ENCODE assay signal across 20 mouse cellular contexts in genomic region chr15:98035076-98035755, GRCm38 (mm10). TPM values are rescaled to one million over a fixed set of nuclear protein-coding genes. Genes with fewer than 3 reads are reported as not detected.
DNase-seq lines count a peak whose midpoint lies in the region; ATAC-seq and TF ChIP-seq lines count a peak whose summit lies in the region.
"Had no signal": no experiment of that assay in that cellular context is flagged by ENCODE, and none has a peak within 500 bp of the region (broad histone marks: within the 10 kb centered on the region; RNA-seq: fewer than 3 reads in every experiment).

No protein-coding gene starts in this region.

- H3K27ac ChIP-seq in heart, embryonic 11.5 days (ENCODE audit: low read depth, low read length), result no peak overlapping the region
- peak overlapping the region; percentile 74; the same call in 1 of the 2 replicates for H3K27ac ChIP-seq in embryonic facial prominence, embryonic 12.5 days
- H3K27ac ChIP-seq in forebrain, postnatal 0 days (ENCODE audit: low read depth, low read length), result no peak overlapping the region
- H3K27ac ChIP-seq: heart, adult 2 months; stomach, embryonic 15.5 days had no signal

- H3K27me3 ChIP-seq in heart, embryonic 11.5 days (ENCODE audit: control insufficient read depth, insufficient read depth, low read length), result no peaks in the 10 kb centered on the region
- no peaks in the 10 kb centered on the region for H3K27me3 ChIP-seq in embryonic facial prominence, embryonic 12.5 days
- no peaks in the 10 kb centered on the region for H3K27me3 ChIP-seq in forebrain, postnatal 0 days (ENCODE audit: insufficient read depth, low read length)
- H3K27me3 ChIP-seq: stomach, embryonic 15.5 days had no signal

- H3K4me1 ChIP-seq in heart, embryonic 11.5 days (ENCODE audit: control insufficient read depth, insufficient read depth, low read length), result 0 out of 2 replicates have a peak, but pooled peaks cover 6% of the 10 kb centered on the region
- H3K4me1 ChIP-seq in embryonic facial prominence, embryonic 12.5 days, result peaks cover 27% of the 10 kb centered on the region
- no peaks in the 10 kb centered on the region for H3K4me1 ChIP-seq in forebrain, postnatal 0 days (ENCODE audit: insufficient read depth)
- H3K4me1 ChIP-seq: megakaryocyte, embryonic 14.5 days; stomach, embryonic 15.5 days had no signal

- TF ChIP-seq CTCF in forebrain, postnatal 0 days (IDR thresholded peaks at IDR 0.05; ENCODE audit: low read depth), result no peak

- no peak overlapping the region for H3K4me3 ChIP-seq in heart, embryonic 11.5 days (ENCODE audit: low read depth, low read length)
- no peak overlapping the region for H3K4me3 ChIP-seq in embryonic facial prominence, embryonic 12.5 days
- no peak overlapping the region for H3K4me3 ChIP-seq in forebrain, postnatal 0 days (ENCODE audit: low read depth, low read length)
- H3K4me3 ChIP-seq: heart, adult 2 months; megakaryocyte, embryonic 14.5 days; stomach, embryonic 15.5 days had no signal

- no peak for ATAC-seq in heart, embryonic 11.5 days (replicated peaks; ENCODE audit: insufficient number of reproducible peaks, low FRiP score, low TSS enrichment)
- ATAC-seq in embryonic facial prominence, embryonic 12.5 days (ENCODE audit: insufficient number of reproducible peaks, insufficient read depth, low FRiP score, low TSS enrichment), result no peak
- ATAC-seq in forebrain, postnatal 0 days, result peak; percentile 73
- ATAC-seq: intestine, embryonic 16.5 days had no signal

- peak; percentile 78 for DNase-seq in heart, adult 11 months
- DNase-seq in ES-CJ7 (ENCODE audit: low read depth, low spot score), result peak; percentile 25
- no peak for DNase-seq in forebrain, postnatal 0 days
- DNase-seq in spleen, postnatal 14 days (ENCODE audit: low spot score in 2 of 2), result no peak
- DNase-seq in adrenal gland, postnatal 25 days, result no peak
- DNase-seq in frontal cortex, postnatal 14 days (ENCODE audit: low spot score in 2 of 2), result no peak
- DNase-seq: adrenal gland, postnatal 36 days; cerebellum, adult 11 months; cerebellum, postnatal 36 days; heart, adult 2 months; kidney, postnatal 25 days; layer of hippocampus, postnatal 36 days; thymus, postnatal 25 days had no signal

- peaks cover 17% of the 10 kb centered on the region for H3K36me3 ChIP-seq in heart, embryonic 11.5 days (ENCODE audit: control insufficient read depth, insufficient read depth, low read length)
- peaks cover 30% of the 10 kb centered on the region for H3K36me3 ChIP-seq in embryonic facial prominence, embryonic 12.5 days
- peaks cover 26% of the 10 kb centered on the region for H3K36me3 ChIP-seq in forebrain, postnatal 0 days (ENCODE audit: insufficient read depth)

- no peak overlapping the region for H3K4me2 ChIP-seq in heart, embryonic 11.5 days
- H3K4me2 ChIP-seq in embryonic facial prominence, embryonic 12.5 days (replicated peaks), result no peak overlapping the region
- no peak overlapping the region for H3K4me2 ChIP-seq in forebrain, postnatal 0 days (ENCODE audit: low read depth)
- H3K4me2 ChIP-seq: liver, embryonic 11.5 days; stomach, embryonic 15.5 days had no signal

- H3K9ac ChIP-seq in heart, embryonic 11.5 days (ENCODE audit: low read depth, low read length), result no peak overlapping the region
- no peak overlapping the region for H3K9ac ChIP-seq in embryonic facial prominence, embryonic 12.5 days
- H3K9ac ChIP-seq in forebrain, postnatal 0 days, result no peak overlapping the region
- H3K9ac ChIP-seq: stomach, embryonic 15.5 days had no signal

- no peaks in the 10 kb centered on the region for H3K9me3 ChIP-seq in heart, embryonic 11.5 days (replicated peaks; ENCODE audit: control insufficient read depth, low read length)
- no peaks in the 10 kb centered on the region for H3K9me3 ChIP-seq in embryonic facial prominence, embryonic 12.5 days
- no peaks in the 10 kb centered on the region for H3K9me3 ChIP-seq in forebrain, postnatal 0 days (ENCODE audit: low read length)
- H3K9me3 ChIP-seq: megakaryocyte, embryonic 14.5 days; stomach, embryonic 15.5 days had no signal

- WGBS in heart, embryonic 11.5 days (ENCODE audit: insufficient replicate concordance), result 7% methylated on average over 3 of the region's 3 CpGs
- 12% methylated on average over 3 of the region's 3 CpGs for WGBS in embryonic facial prominence, embryonic 12.5 days
- WGBS in forebrain, postnatal 0 days, result 3% methylated on average over 3 of the region's 3 CpGs

RNA-seq across cellular contexts. Expression of gene Col2a1, which starts 30.7 kb away (rescaled TPM):
- 61.9 and 80.7 TPM in 2 replicates for polyA plus RNA-seq in heart, embryonic 11.5 days (2014; fragmentation: Nextera tagmentation; extraction: Ambion mirVana)
- polyA plus RNA-seq in embryonic facial prominence, embryonic 12.5 days (2016; fragmentation: Nextera tagmentation; extraction: Ambion mirVana), result 377 and 433 TPM in 2 replicates
- 7.6 and 28.3 TPM in 2 replicates for total RNA-seq in forebrain, postnatal 0 days (2014; rRNA removed)
- 2.5 and 4.9 TPM in 2 replicates for polyA plus RNA-seq in forebrain, postnatal 0 days (2015; fragmentation: Nextera tagmentation; extraction: Ambion mirVana)
- not detected in 2 replicates for total RNA-seq in adrenal gland, postnatal 25 days (2021)
- total RNA-seq: adrenal gland, postnatal 36 days; hematopoietic stem cell, adult 5-6 weeks had no signal

RNA-seq across cellular contexts. Expression of gene Pfkm, which starts 57.2 kb away (rescaled TPM):
- polyA plus RNA-seq in heart, embryonic 11.5 days (2014; fragmentation: Nextera tagmentation; extraction: Ambion mirVana), result 49.3 and 68.3 TPM in 2 replicates
- polyA plus RNA-seq in embryonic facial prominence, embryonic 12.5 days (2016; fragmentation: Nextera tagmentation; extraction: Ambion mirVana), result 49.6 and 50.5 TPM in 2 replicates
- total RNA-seq in forebrain, postnatal 0 days (2014; rRNA removed), result 90.1 and 91.9 TPM in 2 replicates
- polyA plus RNA-seq in forebrain, postnatal 0 days (2015; fragmentation: Nextera tagmentation; extraction: Ambion mirVana), result 76.4 and 86.3 TPM in 2 replicates
- 47.7 and 82.8 TPM in 2 replicates for total RNA-seq in adrenal gland, postnatal 25 days (2021)

RNA-seq across cellular contexts. Expression of gene Senp1, which starts 58.3 kb away (rescaled TPM):
- polyA plus RNA-seq in heart, embryonic 11.5 days (2014; fragmentation: Nextera tagmentation; extraction: Ambion mirVana), result 24.3 and 25.1 TPM in 2 replicates
- 41.8 and 45.6 TPM in 2 replicates for polyA plus RNA-seq in embryonic facial prominence, embryonic 12.5 days (2016; fragmentation: Nextera tagmentation; extraction: Ambion mirVana)
- total RNA-seq in forebrain, postnatal 0 days (2014; rRNA removed), result 13.6 and 19.8 TPM in 2 replicates
- 8.5 and 12.2 TPM in 2 replicates for polyA plus RNA-seq in forebrain, postnatal 0 days (2015; fragmentation: Nextera tagmentation; extraction: Ambion mirVana)
- 19.8 and 20.8 TPM in 2 replicates for total RNA-seq in adrenal gland, postnatal 25 days (2021)

Comparison
In these comparisons a context has a peak if more than half of its experiments do, and no peak if none do; other contexts are left out.
1. DNase-seq: peak in heart, adult 11 months (single experiment) and ES-CJ7 (single experiment); none in forebrain, postnatal 0 days (single experiment), spleen, postnatal 14 days (0 of 2), adrenal gland, postnatal 25 days (single experiment) and frontal cortex, postnatal 14 days (0 of 2).
2. RNA of gene Col2a1, which starts 30.7 kb away (polyA plus RNA-seq): 377 to 433 TPM in embryonic facial prominence, embryonic 12.5 days and 61.9 to 80.7 TPM in heart, embryonic 11.5 days; 2.5 to 4.9 TPM in forebrain, postnatal 0 days; every median in the first group is over 10 times any median in the second.